Mouse (Mus musculus) layer of hippocampus, adult 2 months (tissue): Measurements from ENCODE around the gene Gys1. TPM values are rescaled to one million over a fixed set of nuclear protein-coding genes. Genes with fewer than 3 reads are reported as not detected.
"Not testable (repeated sequence)": the region's sequence is repeated elsewhere in the genome, so short reads cannot be mapped to it uniquely, and the experiment has no call there.

ENCODE experiments used
- DNase-seq, 2 experiments: peaks; one replicate each; pipeline ENCODE4 v3.0.0; 2022; ENCODE audit warnings: low spot score in 2 of 2
- H3K27ac ChIP-seq: fragments of 200-600 bp; 2 replicates; pipeline ENCODE4 v1.8.1; 2022
- H3K4me3 ChIP-seq: fragments of 200-600 bp; 2 replicates; pipeline ENCODE4 v1.8.1; 2022; ENCODE audit warnings: mild to moderate bottlenecking
- CTCF ChIP-seq: fragments of 200-600 bp; conservative IDR thresholded peaks from 2 replicates; pipeline ENCODE4 v1.8.1; 2022; ENCODE audit warnings: antibody characterized with exemption, mild to moderate bottlenecking, moderate library complexity
- long read RNA-seq, 2 experiments: library from polyadenylated mRNA; stranded (forward); transcript quantifications; one replicate each; pipeline ENCODE4 v2.0.0; 2021; ENCODE audit warnings: borderline mapping rate in 2 of 2
- total RNA-seq, 2 experiments: library from RNA; stranded (reverse); gene quantifications; 2 replicates each; pipeline ENCODE4 v1.2.3; 2021

Gys1 gene
- 10 to 100 TPM; 16.1 to 20.3 TPM for total RNA-seq
- long read RNA-seq, experiment 1, transcript Gys1-201 (16 exons, 3,678 nt) = major isoform, 8 of 15 reads
- long read RNA-seq, experiment 1, partial matches to known transcripts = 4 of 15 reads
- long read RNA-seq, experiment 1, other reads (novel, unspliced or antisense) = 2 of 15 reads
- long read RNA-seq, experiment 2, transcript Gys1-201 (16 exons, 3,678 nt) = major isoform, 9 of 14 reads
- long read RNA-seq, experiment 2, partial matches to known transcripts = 3 of 14 reads
- long read RNA-seq, experiment 2, other reads (novel, unspliced or antisense) = 2 of 14 reads

DNA sequence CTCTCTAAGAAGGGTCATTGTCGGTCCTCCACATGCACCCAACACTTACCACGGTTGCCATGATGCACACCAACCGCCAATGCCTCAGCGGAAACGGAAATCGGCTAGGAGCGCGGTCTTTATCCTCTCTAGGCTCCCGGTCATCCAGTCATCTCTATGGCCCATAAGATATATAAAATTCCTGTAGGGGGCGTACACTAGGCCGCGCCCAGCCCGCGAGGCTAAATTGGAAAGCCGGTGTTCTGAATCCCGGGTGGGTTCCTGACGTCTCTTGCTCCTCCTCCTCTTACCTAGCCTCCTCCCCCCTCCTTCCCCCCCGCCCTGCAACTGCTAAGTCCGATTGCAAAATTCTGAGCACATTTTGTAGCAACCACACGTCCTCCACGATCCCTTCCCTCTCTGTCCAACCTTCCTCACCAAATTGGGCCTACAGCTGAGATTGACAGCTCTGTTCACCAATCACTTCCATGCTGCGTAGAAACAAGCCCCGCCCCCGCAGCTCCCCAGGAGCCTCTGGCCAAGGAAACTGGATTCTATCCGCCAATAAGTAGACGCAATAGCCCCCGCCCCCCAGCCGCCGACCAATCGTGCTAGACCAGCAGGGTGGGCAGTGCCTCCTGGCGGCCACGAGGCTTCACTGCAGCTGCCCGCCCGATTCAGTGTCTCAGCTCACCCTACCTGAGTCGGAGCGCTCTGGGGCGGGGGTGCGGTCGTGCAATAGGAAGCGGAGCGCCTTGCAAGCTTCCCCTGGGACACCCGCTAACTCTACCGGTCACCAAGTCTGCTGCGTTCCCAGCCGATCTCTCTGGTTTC, at the start of gene Gys1:
Gene Gys1 (plus strand): TSS at position 642 of the 813 bp plus-strand sequence.
- Histone ChIP-seq H3K4me3 (peak within 1 kb of the TSS; percentile 92), H3K27ac (peak within 1 kb of the TSS; percentile 89)
- TF ChIP-seq CTCF = peak; percentile 76
- peak; percentile 100 for DNase-seq

DNA sequence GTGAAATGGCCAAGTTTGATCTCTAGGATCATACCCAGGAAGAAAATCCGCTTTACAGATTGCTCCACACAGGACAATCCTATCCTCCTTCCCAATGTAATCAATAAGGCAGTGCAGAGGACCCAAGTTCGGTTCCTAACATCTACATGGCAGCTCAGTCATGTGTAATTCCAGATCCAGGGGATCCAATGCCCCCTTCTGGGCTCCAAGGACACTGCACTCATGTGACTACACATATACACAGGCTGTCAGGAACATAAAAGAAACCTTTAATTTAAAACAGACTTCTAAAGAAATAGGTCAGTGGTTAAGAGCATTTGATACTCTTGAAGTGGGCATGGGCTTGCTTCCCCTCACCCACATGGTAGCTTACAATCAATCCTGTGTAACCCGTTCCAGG, 48.6 kb upstream of the Gys1 start:
- H3K27ac ChIP-seq = no peak overlapping the region
- TF ChIP-seq CTCF = peak; percentile 56
- no peak overlapping the region for H3K4me3 ChIP-seq
- DNase-seq = no peak

DNA sequence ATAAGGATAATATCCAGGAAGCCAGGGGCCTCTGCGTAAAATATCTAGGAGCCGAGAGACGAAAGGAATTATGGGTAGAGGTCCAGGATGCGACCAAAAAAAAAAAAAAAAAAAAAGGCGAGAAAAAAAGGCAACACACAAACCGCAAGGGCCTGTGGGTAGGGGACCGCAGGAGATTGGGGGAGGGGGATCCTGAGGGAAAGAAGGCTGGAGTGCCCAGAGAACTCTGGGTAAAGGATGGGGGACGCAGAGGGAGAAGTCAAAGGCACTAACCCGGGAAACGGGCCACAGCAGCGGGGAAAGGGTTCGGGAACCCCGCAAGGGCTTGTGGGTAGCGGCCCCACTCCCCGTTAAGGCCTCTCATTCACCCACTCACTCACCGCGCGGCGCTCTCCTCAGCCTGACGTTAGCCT, 39.5 kb upstream of the Gys1 start:
- H3K27ac ChIP-seq = peak overlapping the region; percentile 98
- no peak for TF ChIP-seq CTCF
- peak in 1 of 2 experiments; percentile 76 for DNase-seq
- H3K4me3 ChIP-seq = peak overlapping the region; percentile 79

DNA sequence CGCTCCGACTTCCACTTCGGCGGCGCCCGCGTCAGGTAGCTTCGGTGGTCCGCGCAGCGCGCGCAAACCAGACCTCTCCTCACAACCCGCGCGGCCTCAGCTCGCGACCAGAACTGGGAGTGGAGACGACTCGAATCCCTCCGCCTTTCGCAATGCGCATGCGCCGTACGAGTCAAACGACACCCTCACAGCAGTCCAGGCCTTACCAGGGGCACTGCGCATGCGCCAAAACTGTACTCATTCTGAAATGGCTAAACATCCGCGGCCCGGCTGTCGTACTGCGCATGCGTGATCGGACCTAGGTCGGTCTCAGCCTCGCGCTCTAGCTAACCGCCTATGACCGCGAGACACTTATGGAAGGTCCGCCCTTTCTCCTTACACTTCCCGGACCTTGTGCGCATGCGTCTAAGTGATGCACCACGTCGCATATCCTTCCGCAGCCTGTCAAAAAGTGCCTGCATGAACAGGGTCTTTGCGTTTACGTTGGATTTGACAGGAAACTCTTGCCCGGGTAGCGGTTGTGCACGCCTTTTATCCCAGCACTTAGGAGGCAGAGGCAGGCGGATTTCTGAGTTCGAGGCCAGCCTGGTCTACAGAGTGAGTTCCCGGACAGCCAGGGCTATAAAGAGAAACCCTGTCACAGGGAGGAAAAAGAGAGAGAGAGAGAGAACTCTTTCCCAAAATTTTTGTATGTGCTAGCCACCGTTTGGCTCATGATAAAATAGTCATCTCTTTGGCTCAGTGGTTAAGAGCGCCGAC, 38.9 kb upstream of the Gys1 start, which contains the start of gene Snrnp70:
Gene Snrnp70 (minus strand): TSS at position 165 of the 759 bp plus-strand sequence.
- no peak for TF ChIP-seq CTCF
- Histone ChIP-seq H3K27ac (peak within 1 kb of the TSS; percentile 98), H3K4me3 (peak within 1 kb of the TSS; percentile 79)
- peak; percentile 100 for DNase-seq

DNA sequence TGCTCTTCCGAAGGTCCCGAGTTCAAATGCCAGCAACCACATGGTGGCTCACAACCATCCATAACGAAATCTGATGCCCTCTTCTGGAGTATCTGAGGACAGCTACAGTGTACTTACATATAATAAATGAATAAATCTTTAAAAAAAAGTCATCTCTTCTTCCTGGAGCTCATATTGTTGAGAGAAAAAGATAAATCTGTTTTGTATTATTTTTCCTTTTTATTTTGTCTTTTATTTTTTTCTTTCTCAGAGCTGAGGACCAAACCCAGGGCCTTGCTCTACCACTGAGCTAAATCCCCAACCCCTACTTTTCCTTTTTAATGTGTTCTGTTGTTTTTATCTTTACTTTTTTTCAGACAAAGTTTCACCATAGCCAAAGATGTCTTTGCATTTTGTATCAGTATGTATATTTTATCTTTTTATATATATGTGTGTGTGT, 38.3 kb upstream of the Gys1 start:
- Histone ChIP-seq H3K27ac (peak overlapping the region; percentile 90), H3K4me3 (peak overlapping the region; percentile 62)
- TF ChIP-seq CTCF = peak; percentile 67
- DNase-seq = not testable (repeated sequence)

DNA sequence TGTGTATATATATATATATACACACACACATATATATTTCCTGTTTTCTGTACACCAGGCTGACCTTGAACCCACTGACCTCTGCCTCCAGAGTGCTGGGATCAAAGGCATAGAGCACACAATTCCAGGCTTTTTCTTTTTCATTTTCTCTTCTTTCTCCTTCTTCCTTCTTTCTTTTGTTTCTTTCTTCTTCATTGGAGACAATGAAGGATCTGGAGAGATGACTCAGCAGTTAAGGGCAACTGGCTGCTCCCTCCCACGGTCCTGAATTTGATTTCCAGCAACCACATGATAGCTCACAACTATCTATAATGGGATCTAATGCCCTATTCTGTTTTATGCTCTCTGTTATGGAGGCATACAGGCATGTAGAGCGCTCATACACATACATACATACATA, 37.9 kb upstream of the Gys1 start:
- Histone ChIP-seq H3K27ac (no peak overlapping the region), H3K4me3 (no peak overlapping the region)
- no peak for DNase-seq
- no peak for TF ChIP-seq CTCF

DNA sequence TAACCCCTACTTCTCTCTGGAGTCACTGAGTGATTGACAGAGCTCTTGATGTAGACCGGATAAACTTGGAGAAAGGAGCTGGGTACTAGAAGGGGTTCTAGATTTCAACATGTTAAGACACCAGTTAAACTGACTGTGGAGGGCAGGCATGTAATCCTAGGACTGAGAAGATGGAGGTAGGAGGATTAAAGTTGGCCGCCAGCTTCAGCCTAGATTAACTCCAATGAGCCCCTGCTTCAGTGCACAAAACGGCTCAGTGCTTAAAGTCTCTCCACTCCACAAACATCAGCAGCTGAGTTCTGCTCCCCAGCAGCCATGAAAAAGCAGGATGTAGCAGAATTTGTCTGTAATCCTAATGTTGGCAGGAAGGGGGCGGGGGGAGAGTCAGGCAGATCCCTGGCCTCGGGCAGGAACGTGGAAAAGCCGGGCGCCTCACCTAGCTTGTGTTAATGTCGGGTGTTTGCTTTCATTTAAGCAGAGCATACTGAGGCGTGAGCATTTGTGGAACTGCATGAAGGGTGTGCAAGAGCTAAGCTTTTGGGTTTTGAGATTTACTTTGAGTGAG, 33.0 kb upstream of the Gys1 start:
- no peak for TF ChIP-seq CTCF
- no peak overlapping the region for H3K4me3 ChIP-seq
- DNase-seq = no peak

DNA sequence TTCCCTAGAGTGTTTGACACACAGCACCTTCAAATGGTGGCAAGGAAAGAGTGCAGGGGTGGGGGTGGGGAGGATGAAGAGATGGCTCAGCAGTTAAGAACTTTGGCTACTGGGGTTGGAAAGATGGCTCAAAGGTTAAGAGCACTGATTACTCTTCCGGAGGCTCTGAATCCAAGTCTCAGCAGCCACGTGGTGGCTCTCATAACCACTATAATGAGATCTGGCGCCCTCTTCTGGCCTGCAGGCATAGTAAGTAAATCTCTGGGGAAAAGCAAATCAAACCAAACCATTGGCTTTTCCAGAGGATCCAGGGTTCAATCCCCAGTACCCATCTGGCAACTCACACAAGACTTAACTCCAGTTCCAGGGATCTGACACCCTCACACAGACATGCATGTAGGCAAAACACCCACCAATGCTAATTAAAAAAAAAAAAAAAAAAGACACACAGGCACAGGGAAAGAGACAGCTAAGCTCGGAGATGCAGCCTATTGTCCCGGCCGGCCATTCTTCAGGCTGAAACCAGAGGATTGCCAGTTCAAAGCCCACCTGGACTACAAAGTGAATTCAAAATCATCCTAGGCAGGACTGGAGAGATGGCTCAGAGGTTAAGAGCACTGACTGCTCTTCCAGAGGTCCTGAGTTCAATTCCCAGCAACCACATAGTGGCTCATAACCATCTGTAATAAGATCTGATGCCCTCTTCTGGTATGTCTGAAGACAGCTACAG, 30.9 kb upstream of the Gys1 start:
- Histone ChIP-seq H3K4me3 (no peak overlapping the region), H3K27ac (no peak overlapping the region)
- DNase-seq = peak in 1 of 2 experiments; percentile 28
- TF ChIP-seq CTCF = peak; percentile 75

More for the DNA sequence above, 33.0 kb upstream of the Gys1 start:
- H3K27ac ChIP-seq = no peak overlapping the region

DNA sequence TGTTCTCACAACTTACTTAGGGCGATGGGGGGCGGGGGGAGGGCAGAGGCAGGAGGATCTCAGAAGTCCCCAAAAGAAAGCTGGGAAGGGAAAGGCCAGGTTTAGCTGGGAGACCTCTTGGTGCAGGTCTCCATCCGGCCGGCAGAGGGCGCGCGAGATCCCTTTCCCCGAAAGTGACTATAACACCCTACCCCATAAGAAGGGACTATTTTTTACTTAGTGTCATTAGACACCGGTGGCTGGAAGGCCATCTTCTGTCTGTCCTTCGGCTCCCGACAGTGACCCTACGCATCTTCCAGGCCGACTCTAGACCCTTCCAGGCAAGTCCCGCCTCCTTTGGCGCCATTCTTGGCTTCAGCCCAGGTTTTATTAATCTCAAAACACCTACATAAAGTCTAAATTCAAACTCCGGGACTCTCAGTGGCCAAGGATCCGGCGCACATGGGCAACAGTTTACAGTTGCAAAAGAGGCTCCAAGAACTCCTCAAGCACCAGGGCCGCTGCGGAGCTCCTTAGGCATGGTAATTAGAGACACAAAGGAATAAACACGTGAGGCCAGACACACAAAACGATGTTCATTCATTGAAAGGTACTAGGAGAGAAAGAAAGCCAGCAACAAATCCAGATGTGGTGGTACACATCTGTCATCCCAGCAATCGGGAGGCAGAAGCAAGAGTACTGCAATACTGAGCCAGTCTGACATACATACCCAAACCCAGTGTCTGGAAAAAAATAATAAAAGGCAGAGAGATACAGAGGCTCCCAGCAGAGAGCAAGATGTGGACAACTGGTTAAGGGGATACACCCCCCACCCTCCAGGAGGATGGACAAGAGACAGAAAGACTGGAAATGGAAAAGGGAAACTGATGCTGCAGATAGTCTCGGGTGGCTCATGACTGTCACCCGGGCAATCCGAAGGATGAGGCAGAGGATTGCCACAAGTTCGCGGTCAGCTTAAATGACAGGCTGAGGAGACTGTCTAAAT, 29.3 kb upstream of the Gys1 start, which contains the start of gene Kcna7:
Gene Kcna7 (plus strand): TSS at position 563 of the 985 bp plus-strand sequence.
- Histone ChIP-seq H3K27ac (no peak within 1 kb of the TSS), H3K4me3 (peak within 1 kb of the TSS; percentile 50)
- peak; percentile 36 to 77 for DNase-seq
- peak; percentile 95 for TF ChIP-seq CTCF
